Mouse (Mus musculus): Measurements from ENCODE around the gene Tmem168.
A peak's percentile ranks its signal among the peaks of the same experiment; 100 is the strongest.

The Tmem168 gene

GRCm38 (mm10) chr6:13607621-13608493 is at the start of gene Tmem168:
Tmem168 (minus strand) TSS chr6:13608100.
- DNase-seq (ENCODE audit: low spot score): peak; percentile 94

- DNase-seq (ENCODE audit: low spot score): no peak
These were observed 46.2 kb upstream of the Tmem168 start for GRCm38 (mm10) chr6:13654081-13654480.

GRCm38 (mm10) chr6:13652284-13652683 is 44.4 kb upstream of the Tmem168 start:
- DNase-seq (ENCODE audit: low spot score): no peak

- DNase-seq (ENCODE audit: low spot score): no peak
These were observed 43.0 kb upstream of the Tmem168 start for GRCm38 (mm10) chr6:13650854-13651253.

- DNase-seq (ENCODE audit: low spot score): no peak
These were observed 40.4 kb upstream of the Tmem168 start for GRCm38 (mm10) chr6:13648305-13648704.

GRCm38 (mm10) chr6:13636582-13636989 is 28.7 kb upstream of the Tmem168 start:
- no peak for DNase-seq (ENCODE audit: low spot score)

GRCm38 (mm10) chr6:13632571-13632970 is 24.7 kb upstream of the Tmem168 start:
- DNase-seq (ENCODE audit: low spot score): no peak

GRCm38 (mm10) chr6:13630607-13631006 is 22.7 kb upstream of the Tmem168 start:
- no peak for DNase-seq (ENCODE audit: low spot score)

GRCm38 (mm10) chr6:13619618-13620017 is 11.7 kb upstream of the Tmem168 start:
- no peak for DNase-seq (ENCODE audit: low spot score)

- no peak for DNase-seq (ENCODE audit: low spot score)
These were observed 9.2 kb upstream of the Tmem168 start for GRCm38 (mm10) chr6:13617110-13617509.

GRCm38 (mm10) chr6:13614568-13614967 is 6.7 kb upstream of the Tmem168 start:
- no peak for DNase-seq (ENCODE audit: low spot score)

GRCm38 (mm10) chr6:13613671-13614070 is 5.8 kb upstream of the Tmem168 start:
- no peak for DNase-seq (ENCODE audit: low spot score)

GRCm38 (mm10) chr6:13610869-13611268 is 3.0 kb upstream of the Tmem168 start:
- no peak for DNase-seq (ENCODE audit: low spot score)

GRCm38 (mm10) chr6:13609353-13610140 is 1.6 kb upstream of the Tmem168 start:
- no peak for DNase-seq (ENCODE audit: low spot score)

- DNase-seq (ENCODE audit: low spot score): no peak
These were observed 829 bp downstream of the Tmem168 start for GRCm38 (mm10) chr6:13606921-13607620.

GRCm38 (mm10) chr6:13606394-13606793 is 1.5 kb downstream of the Tmem168 start:
- DNase-seq (ENCODE audit: low spot score): no peak

- no peak for DNase-seq (ENCODE audit: low spot score)
These were observed 4.8 kb downstream of the Tmem168 start for GRCm38 (mm10) chr6:13603134-13603533.

- DNase-seq (ENCODE audit: low spot score): peak; percentile 47
These were observed 6.3 kb downstream of the Tmem168 start for GRCm38 (mm10) chr6:13601587-13601986.

- no peak for DNase-seq (ENCODE audit: low spot score)
These were observed 9.5 kb downstream of the Tmem168 start for GRCm38 (mm10) chr6:13598239-13598923.

- DNase-seq (ENCODE audit: low spot score): no peak
These were observed 15.1 kb downstream of the Tmem168 start for GRCm38 (mm10) chr6:13592729-13593345.

- no peak for DNase-seq (ENCODE audit: low spot score)
These were observed 21.3 kb downstream of the Tmem168 start for GRCm38 (mm10) chr6:13586560-13586959.

Measured in layer of hippocampus, adult 11-12 months (tissue).